Mouse (Mus musculus) left cerebral cortex, adult 8-10 months (tissue): ENCODE data around the gene Uqcc1. TPM values are rescaled to one million over a fixed set of nuclear protein-coding genes. Genes with fewer than 3 reads are reported as not detected.
A peak's percentile ranks its signal among the peaks of the same experiment; 100 is the strongest.

Experiments used
- DNase-seq, 2 experiments: peaks; one replicate each; pipeline ENCODE4 v3.0.0; 2022; ENCODE audit warnings: low spot score in 2 of 2
- total RNA-seq, 4 experiments: library from RNA; stranded (reverse); gene quantifications; 2 replicates each; pipeline ENCODE4 v1.2.4; 2022

Uqcc1 gene
- total RNA-seq, 4 experiments from 2014 or later = 82.6 to 97.0 (median 87.0) TPM

- no peak for DNase-seq
These were observed 112.5 kb downstream of the Uqcc1 start for GRCm38 (mm10) chr2:155817301-155818245.

- no peak for DNase-seq
These were observed 113.9 kb downstream of the Uqcc1 start for GRCm38 (mm10) chr2:155816179-155816578.

GRCm38 (mm10) chr2:155814829-155815228 is 115.3 kb downstream of the Uqcc1 start:
- no peak for DNase-seq

DNA sequence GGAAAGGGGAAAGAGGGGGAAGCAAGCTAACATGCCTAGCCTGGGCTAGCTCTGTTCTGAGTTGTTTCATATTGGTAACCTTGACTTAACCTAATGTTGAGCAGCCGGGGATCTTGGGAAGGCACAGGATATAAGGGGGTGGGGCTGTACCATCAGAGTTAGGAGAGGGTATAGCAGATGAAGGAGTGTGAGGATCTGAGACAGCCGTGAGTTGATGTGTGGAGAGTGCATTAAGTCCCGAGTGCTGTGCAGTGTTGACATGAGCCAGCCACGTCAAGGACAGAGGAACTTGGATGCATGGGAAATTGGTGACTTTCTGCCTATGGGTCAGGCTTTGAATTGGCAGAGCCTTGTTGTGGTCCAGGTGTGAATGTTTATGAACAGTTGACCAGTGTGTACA is 117.5 kb downstream of the Uqcc1 start:
- no peak for DNase-seq

- DNase-seq = peak; percentile 84 to 85
These were observed 118.2 kb downstream of the Uqcc1 start for GRCm38 (mm10) chr2:155811821-155812396.

GRCm38 (mm10) chr2:155809620-155810019 is 120.5 kb downstream of the Uqcc1 start:
- no peak for DNase-seq

- no peak for DNase-seq
These were observed 122.7 kb downstream of the Uqcc1 start for GRCm38 (mm10) chr2:155807408-155807807.

DNA sequence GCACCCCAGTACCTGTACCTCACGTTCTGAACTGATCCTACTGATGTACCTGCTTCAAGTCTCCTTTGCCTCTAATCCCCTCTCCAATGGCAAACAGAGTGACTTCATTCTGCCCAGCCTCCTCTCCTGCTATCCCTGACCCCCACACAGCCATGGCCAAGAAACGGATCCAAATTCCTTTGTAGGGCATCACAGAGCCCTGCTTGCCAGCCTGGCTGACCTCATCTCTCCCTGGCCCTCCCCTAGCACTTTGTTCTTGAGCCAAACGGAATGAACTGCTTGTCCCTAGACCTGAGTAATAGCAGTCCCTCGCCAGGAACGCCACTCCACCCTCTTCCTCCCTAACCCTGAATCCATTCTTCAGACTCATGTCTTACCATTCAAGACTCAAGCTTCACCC is 123.6 kb downstream of the Uqcc1 start:
- DNase-seq = no peak

GRCm38 (mm10) chr2:155805925-155806255 is 124.2 kb downstream of the Uqcc1 start:
- no peak for DNase-seq

- DNase-seq = no peak
These were observed 124.7 kb downstream of the Uqcc1 start for GRCm38 (mm10) chr2:155805231-155805924.

DNA sequence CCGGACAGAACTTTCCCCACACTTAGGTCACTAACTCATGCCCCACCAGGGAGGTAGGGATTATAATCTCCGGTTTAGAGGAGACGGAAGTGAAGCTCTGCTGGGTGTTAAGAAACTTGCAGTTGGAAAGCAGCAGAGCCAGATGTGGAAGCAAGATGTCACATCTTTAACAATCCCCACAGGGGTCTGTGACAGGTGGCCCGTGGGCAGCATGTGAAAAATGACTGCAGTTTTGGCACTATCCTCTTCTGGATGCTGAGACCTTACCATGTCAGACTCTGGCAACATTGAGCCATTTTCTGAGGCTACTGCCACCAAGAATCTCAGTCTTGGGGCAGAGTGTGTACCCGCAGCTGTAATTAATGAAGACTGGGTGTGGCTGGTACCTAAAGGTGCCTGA is 126.1 kb downstream of the Uqcc1 start:
- no peak for DNase-seq

- no peak for DNase-seq
These were observed 127.3 kb downstream of the Uqcc1 start for GRCm38 (mm10) chr2:155802761-155803160.

GRCm38 (mm10) chr2:155798613-155799012 is 131.5 kb downstream of the Uqcc1 start:
- DNase-seq = no peak

Other genes with a start within 250 kb of the Uqcc1 start
- gene Trpc4ap, start 237.9 kb downstream of the Uqcc1 start, total RNA-seq = 100 to 1,000 TPM; 148 to 150 (median 149) TPM
- 10 to 100 TPM; 21.9 to 23.9 (median 23.3) TPM for gene Edem2, start 200.8 kb downstream of the Uqcc1 start, total RNA-seq
- not detected for gene Gm17581, start 194.4 kb downstream of the Uqcc1 start, total RNA-seq
- 1 to 10 TPM in 3 of 4 experiments, under 1 TPM in 1; 0.76 to 2.5 (median 1.9) TPM for gene Procr, start 179.2 kb downstream of the Uqcc1 start, total RNA-seq
- 10 to 100 TPM; 29.2 to 30.8 (median 29.9) TPM for gene Mmp24, start 155.0 kb downstream of the Uqcc1 start, total RNA-seq
- gene BC029722, start 110.9 kb downstream of the Uqcc1 start, total RNA-seq = 10 to 100 TPM; 56.9 to 63.1 (median 60.3) TPM
- 10 to 100 TPM; 78.6 to 93.2 (median 86.3) TPM for gene Eif6, start 103.4 kb downstream of the Uqcc1 start, total RNA-seq
- not detected for gene Fam83c, start 95.5 kb downstream of the Uqcc1 start, total RNA-seq
- not detected for gene Gm15557, start 10.4 kb upstream of the Uqcc1 start, total RNA-seq
- under 1 TPM; 0.20 to 0.37 (median 0.24) TPM for gene Gdf5, start 15.1 kb upstream of the Uqcc1 start, total RNA-seq
- 10 to 100 TPM; 19.3 to 23.7 (median 19.8) TPM for gene Cep250, start 26.1 kb upstream of the Uqcc1 start, total RNA-seq
- gene 6430550D23Rik, start 77.7 kb upstream of the Uqcc1 start, total RNA-seq = 1 to 10 TPM; 1.5 to 2.4 (median 1.8) TPM
- gene Ergic3, start 77.7 kb upstream of the Uqcc1 start, total RNA-seq = 100 to 1,000 TPM; 207 to 236 (median 220) TPM
- not detected for gene Fer1l4, start 122.6 kb upstream of the Uqcc1 start, total RNA-seq
- gene Spag4, start 134.9 kb upstream of the Uqcc1 start, total RNA-seq = 1 to 10 TPM; 2.9 to 4.0 (median 3.7) TPM
- gene Cpne1, start 181.7 kb upstream of the Uqcc1 start, total RNA-seq = 10 to 100 TPM; 25.2 to 37.8 (median 34.2) TPM
- gene Rbm12, start 181.7 kb upstream of the Uqcc1 start, total RNA-seq = 10 to 100 TPM; 23.0 to 35.0 (median 26.7) TPM
- 10 to 100 TPM; 10.4 to 33.0 (median 23.4) TPM for gene Gm28036, start 196.8 kb upstream of the Uqcc1 start, total RNA-seq
- 100 to 1,000 TPM; 115 to 163 (median 132) TPM for gene Romo1, start 213.7 kb upstream of the Uqcc1 start, total RNA-seq
- gene Nfs1, start 213.9 kb upstream of the Uqcc1 start, total RNA-seq = 10 to 100 TPM; 40.8 to 43.5 (median 42.8) TPM
- gene Rbm39, start 249.9 kb upstream of the Uqcc1 start, total RNA-seq = 100 to 1,000 TPM; 276 to 295 (median 278) TPM